Mouse (Mus musculus) forebrain, embryonic 15.5 days (tissue): ENCODE measurements around the gene Robo3. TPM values are rescaled to one million over a fixed set of nuclear protein-coding genes. Genes with fewer than 3 reads are reported as not detected.

Source experiments
- ATAC-seq: fragments of 200-750 bp; cut with Nextera tagmentation; replicated peaks from 2 replicates; pipeline ENCODE4 v1.8.0; 2017; ENCODE audit warnings: mild to moderate bottlenecking, moderate TSS enrichment, moderate library complexity
- H3K27ac ChIP-seq: fragments of 300-500 bp; sonication (generic); replicated peaks from 2 replicates; pipeline ENCODE4 v1.5.1; 2015; ENCODE audit warnings: mild to moderate bottlenecking, inconsistent platforms
- H3K27me3 ChIP-seq: fragments of 300-500 bp; sonication (generic); 2 replicates; pipeline ENCODE4 v1.6.1; 2015; ENCODE audit warnings: inconsistent platforms
- H3K36me3 ChIP-seq: fragments of 300-500 bp; sonication (generic); 2 replicates; pipeline ENCODE4 v1.6.1; 2015; ENCODE audit warnings: mild to moderate bottlenecking, inconsistent platforms
- H3K4me1 ChIP-seq: fragments of 300-500 bp; sonication (generic); 2 replicates; pipeline ENCODE4 v1.6.1; 2015; ENCODE audit warnings: inconsistent platforms
- H3K4me2 ChIP-seq: fragments of 300-500 bp; sonication (generic); replicated peaks from 2 replicates; pipeline ENCODE4 v1.6.1; 2015; ENCODE audit warnings: mild to moderate bottlenecking, inconsistent platforms
- H3K4me3 ChIP-seq: fragments of 300-500 bp; sonication (generic); 2 replicates; pipeline ENCODE4 v1.5.1; 2015; ENCODE audit warnings: mild to moderate bottlenecking, inconsistent platforms
- H3K9ac ChIP-seq: fragments of 300-500 bp; sonication (generic); replicated peaks from 2 replicates; pipeline ENCODE4 v1.6.1; 2015; ENCODE audit warnings: mild to moderate bottlenecking, inconsistent platforms
- H3K9me3 ChIP-seq: fragments of 300-500 bp; sonication (generic); 2 replicates; pipeline ENCODE4 v1.6.1; 2016; ENCODE audit warnings: inconsistent platforms
- WGBS: fragments of 180-500 bp; shearing (Covaris S2); methylation state at CpG from one replicate; pipeline ENCODE4 v1.1.7; 2015; ENCODE audit warnings: mixed read lengths; 5-methylcytosine and 5-hydroxymethylcytosine counted together
- polyA plus RNA-seq: library from polyadenylated mRNA; unstranded; fragments of >200 nt; fragmentation: Nextera tagmentation; extraction: Ambion mirVana; gene quantifications from 2 replicates; pipeline ENCODE4 v1.2.1, GENCODE M21; 2015

Gene Robo3
- 1.6 and 3.1 TPM in 2 replicates for polyA plus RNA-seq

- H3K4me3 ChIP-seq: peak within 1 kb of the TSS; percentile 43
- H3K27ac ChIP-seq: no peak within 1 kb of the TSS
- ATAC-seq: 0 out of 2 replicates have a peak, but pooled peaks have one; percentile 15
- peaks cover 53% of the 10 kb centered on the region for H3K27me3 ChIP-seq
- H3K9ac ChIP-seq: peak within 1 kb of the TSS; percentile 28
- H3K9me3 ChIP-seq: no peaks in the 10 kb centered on the region
- H3K4me1 ChIP-seq: peaks cover 36% of the 10 kb centered on the region
- H3K4me2 ChIP-seq: peak within 1 kb of the TSS; percentile 67
- under 1% methylated on average over 39 of the region's 40 CpGs for WGBS
- no peaks in the 10 kb centered on the region for H3K36me3 ChIP-seq
Measured at GRCm38 (mm10) chr9:37432720-37433421, at the start of gene Robo3. TSS of gene Robo3 (minus strand) at chr9:37433246.

GRCm38 (mm10) chr9:37474923-37475322 lies 41.9 kb upstream of the Robo3 start:
- H3K9ac ChIP-seq: no peak overlapping the region
- H3K4me3 ChIP-seq: no peak overlapping the region
- H3K27ac ChIP-seq: no peak overlapping the region
- 82% methylated on average over 7 of the region's 7 CpGs for WGBS
- ATAC-seq: no peak
- no peaks in the 10 kb centered on the region for H3K4me1 ChIP-seq
- no peaks in the 10 kb centered on the region for H3K27me3 ChIP-seq
- no peaks in the 10 kb centered on the region for H3K9me3 ChIP-seq
- H3K4me2 ChIP-seq: no peak overlapping the region
- H3K36me3 ChIP-seq: no peaks in the 10 kb centered on the region

- no peaks in the 10 kb centered on the region for H3K27me3 ChIP-seq
- WGBS: 66% methylated on average over 3 of the region's 3 CpGs
- no peak overlapping the region for H3K9ac ChIP-seq
Measured at GRCm38 (mm10) chr9:37473611-37474125, 40.6 kb upstream of the Robo3 start.

GRCm38 (mm10) chr9:37462764-37463163 lies 29.7 kb upstream of the Robo3 start:
- Histone ChIP-seq H3K27me3 (peaks cover 5% of the 10 kb centered on the region; the same call in 1 of the 2 replicates), H3K4me2 (no peak overlapping the region)
- 13% methylated on average over 7 of the region's 7 CpGs for WGBS

More at GRCm38 (mm10) chr9:37473611-37474125, 40.6 kb upstream of the Robo3 start:
- Histone ChIP-seq H3K4me1 (no peaks in the 10 kb centered on the region), H3K27ac (no peak overlapping the region), H3K9me3 (no peaks in the 10 kb centered on the region), H3K36me3 (no peaks in the 10 kb centered on the region), H3K4me3 (no peak overlapping the region), H3K4me2 (no peak overlapping the region)
- no peak for ATAC-seq

GRCm38 (mm10) chr9:37461571-37461970 lies 28.5 kb upstream of the Robo3 start:
- WGBS: 3% methylated on average over 3 of the region's 3 CpGs
- Histone ChIP-seq H3K36me3 (no peaks in the 10 kb centered on the region), H3K4me3 (no peak overlapping the region), H3K4me1 (peaks cover 47% of the 10 kb centered on the region), H3K27ac (no peak overlapping the region), H3K9me3 (no peaks in the 10 kb centered on the region), H3K9ac (no peak overlapping the region), H3K27me3 (peaks cover 5% of the 10 kb centered on the region; the same call in 1 of the 2 replicates), H3K4me2 (no peak overlapping the region)
- no peak for ATAC-seq

More at GRCm38 (mm10) chr9:37462764-37463163, 29.7 kb upstream of the Robo3 start:
- Histone ChIP-seq H3K36me3 (no peaks in the 10 kb centered on the region), H3K4me1 (peaks cover 36% of the 10 kb centered on the region), H3K9me3 (no peaks in the 10 kb centered on the region), H3K9ac (no peak overlapping the region), H3K4me3 (no peak overlapping the region), H3K27ac (no peak overlapping the region)
- no peak for ATAC-seq

- Histone ChIP-seq H3K27me3 (peaks cover 5% of the 10 kb centered on the region; the same call in 1 of the 2 replicates), H3K9me3 (no peaks in the 10 kb centered on the region), H3K9ac (peak overlapping the region; percentile 76), H3K27ac (peak overlapping the region; percentile 77), H3K36me3 (no peaks in the 10 kb centered on the region), H3K4me2 (peak overlapping the region; percentile 94), H3K4me1 (peaks cover 53% of the 10 kb centered on the region), H3K4me3 (peak overlapping the region; percentile 51)
- 14% methylated on average over 5 of the region's 5 CpGs for WGBS
- no peak for ATAC-seq
Measured at GRCm38 (mm10) chr9:37460961-37461340, 27.9 kb upstream of the Robo3 start.

GRCm38 (mm10) chr9:37460043-37460960 lies 27.3 kb upstream of the Robo3 start:
- peak overlapping the region; percentile 77 for H3K27ac ChIP-seq
- H3K9me3 ChIP-seq: no peaks in the 10 kb centered on the region
- peak; percentile 53 for ATAC-seq
- no peaks in the 10 kb centered on the region for H3K36me3 ChIP-seq
- H3K4me3 ChIP-seq: peak overlapping the region; percentile 51
- H3K4me1 ChIP-seq: peaks cover 59% of the 10 kb centered on the region
- peak overlapping the region; percentile 94 for H3K4me2 ChIP-seq
- WGBS: under 1% methylated on average over 79 of the region's 81 CpGs
- peaks cover 5% of the 10 kb centered on the region; the same call in 1 of the 2 replicates for H3K27me3 ChIP-seq
- peak overlapping the region; percentile 76 for H3K9ac ChIP-seq

- H3K27me3 ChIP-seq: peaks cover 5% of the 10 kb centered on the region; the same call in 1 of the 2 replicates
- peak overlapping the region; percentile 51 for H3K4me3 ChIP-seq
- peaks cover 65% of the 10 kb centered on the region for H3K4me1 ChIP-seq
- peak overlapping the region; percentile 77 for H3K27ac ChIP-seq
- H3K4me2 ChIP-seq: peak overlapping the region; percentile 94
- 7% methylated on average over 9 of the region's 9 CpGs for WGBS
- H3K9me3 ChIP-seq: no peaks in the 10 kb centered on the region
- H3K36me3 ChIP-seq: no peaks in the 10 kb centered on the region
- H3K9ac ChIP-seq: peak overlapping the region; percentile 76
- ATAC-seq: no peak
Measured at GRCm38 (mm10) chr9:37459665-37460042, 26.6 kb upstream of the Robo3 start.

GRCm38 (mm10) chr9:37457151-37457550 lies 24.1 kb upstream of the Robo3 start:
- H3K4me1 ChIP-seq: peaks cover 83% of the 10 kb centered on the region
- H3K27ac ChIP-seq: peak overlapping the region; percentile 63; the same call in 1 of the 2 replicates
- H3K9ac ChIP-seq: 0 out of 2 replicates have a peak overlapping the region, but pooled peaks have one; percentile 33
- H3K9me3 ChIP-seq: no peaks in the 10 kb centered on the region
- peak overlapping the region; percentile 43 for H3K4me2 ChIP-seq
- H3K4me3 ChIP-seq: no peak overlapping the region
- H3K27me3 ChIP-seq: peaks cover 4% of the 10 kb centered on the region; the same call in 1 of the 2 replicates
- no peaks in the 10 kb centered on the region for H3K36me3 ChIP-seq
- WGBS: 59% methylated on average over 1 of the region's 1 CpGs
- ATAC-seq: no peak

GRCm38 (mm10) chr9:37456481-37456910 lies 23.4 kb upstream of the Robo3 start:
- H3K9me3 ChIP-seq: no peaks in the 10 kb centered on the region
- peak; percentile 84 for ATAC-seq
- H3K36me3 ChIP-seq: no peaks in the 10 kb centered on the region
- H3K4me1 ChIP-seq: peaks cover 85% of the 10 kb centered on the region
- under 1% methylated on average over 17 of the region's 20 CpGs for WGBS
- H3K4me2 ChIP-seq: peak overlapping the region; percentile 43
- H3K9ac ChIP-seq: peak overlapping the region; percentile 33
- peak overlapping the region; percentile 63 for H3K27ac ChIP-seq
- H3K4me3 ChIP-seq: peak overlapping the region; percentile 33
- H3K27me3 ChIP-seq: no peaks in the 10 kb centered on the region

GRCm38 (mm10) chr9:37455868-37456267 lies 22.8 kb upstream of the Robo3 start:
- WGBS: 4% methylated on average over 8 of the region's 8 CpGs
- H3K9ac ChIP-seq: no peak overlapping the region
- H3K27me3 ChIP-seq: no peaks in the 10 kb centered on the region
- peak overlapping the region; percentile 43 for H3K4me2 ChIP-seq
- H3K27ac ChIP-seq: peak overlapping the region; percentile 63; the same call in 1 of the 2 replicates
- no peak for ATAC-seq
- H3K4me3 ChIP-seq: no peak overlapping the region
- H3K9me3 ChIP-seq: no peaks in the 10 kb centered on the region
- H3K36me3 ChIP-seq: no peaks in the 10 kb centered on the region
- H3K4me1 ChIP-seq: peaks cover 81% of the 10 kb centered on the region
